Mouse (Mus musculus): Measurements from ENCODE around the gene Tspear.

DNA sequence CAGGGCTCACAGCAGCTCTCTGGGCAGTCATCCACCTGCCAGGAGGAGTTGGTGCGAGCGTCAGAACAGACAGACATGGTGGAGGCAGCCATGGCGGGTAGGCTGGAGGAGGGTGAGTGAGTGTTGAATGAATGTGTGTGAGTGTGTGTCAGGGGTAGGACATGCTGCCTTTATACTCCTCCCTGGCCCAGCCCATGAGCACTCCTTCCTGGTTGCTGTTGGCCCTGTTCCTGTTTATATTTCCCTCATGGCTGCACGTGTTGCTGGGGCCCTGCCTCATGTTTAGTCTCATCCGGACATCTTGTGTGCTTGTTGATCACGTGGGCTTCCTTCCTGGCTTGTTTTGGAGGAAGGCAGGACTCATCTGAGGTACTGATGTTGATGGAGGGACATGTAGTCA lies 140.6 kb downstream of the Tspear start, which contains the start of gene Krtap10-4:
- no peak for TF ChIP-seq MAX (IDR thresholded peaks at IDR 0.05; ENCODE audit: low read depth)
- TF ChIP-seq POLR2A (IDR thresholded peaks at IDR 0.05; ENCODE audit: insufficient read length, low read depth) = no peak
- no peak for TF ChIP-seq USF1 (IDR thresholded peaks at IDR 0.05; ENCODE audit: low read depth)
- no peak for TF ChIP-seq TCF12 (IDR thresholded peaks at IDR 0.05; ENCODE audit: insufficient read depth, poor library complexity, severe bottlenecking)
- TF ChIP-seq MYOG (IDR thresholded peaks at IDR 0.05; ENCODE audit: control insufficient read depth in 1 of 3, insufficient read depth in 1 of 3, insufficient read length in 2 of 3, low read depth in 2 of 3) = no peak
- no peak for TF ChIP-seq E2F4 (IDR thresholded peaks at IDR 0.05; ENCODE audit: insufficient read depth)
- no peak for TF ChIP-seq POLR2AphosphoS2 (IDR thresholded peaks at IDR 0.05; ENCODE audit: insufficient read length, low read depth)
- TF ChIP-seq SRF (IDR thresholded peaks at IDR 0.05; ENCODE audit: control insufficient read depth, insufficient read length, low read depth) = no peak

All from myocyte (in vitro differentiated cells).